Mouse (Mus musculus) intestine, postnatal 0 days (tissue): ENCODE results near the gene Osbpl10. TPM values are rescaled to one million over a fixed set of nuclear protein-coding genes. Genes with fewer than 3 reads are reported as not detected.

Experiments
- ATAC-seq: fragments of 200-750 bp; cut with Nextera tagmentation; 2 replicates; pipeline ENCODE4 v1.8.0; 2017; ENCODE audit warnings: mild to moderate bottlenecking, moderate TSS enrichment, moderate library complexity
- H3K27ac ChIP-seq: fragments of 300-500 bp; sonication (generic); 2 replicates; pipeline ENCODE4 v1.5.1; 2014; ENCODE audit warnings: mild to moderate bottlenecking, low read depth, low read length, moderate library complexity
- H3K27me3 ChIP-seq: fragments of 300-500 bp; sonication (generic); replicated peaks from 2 replicates; pipeline ENCODE4 v1.6.1; 2014; ENCODE audit warnings: low read length, mixed read lengths; ENCODE audit not compliant: control insufficient read depth, insufficient read depth
- H3K36me3 ChIP-seq: fragments of 300-500 bp; sonication (generic); 2 replicates; pipeline ENCODE4 v1.6.1; 2014; ENCODE audit warnings: mild to moderate bottlenecking, moderate library complexity; ENCODE audit not compliant: control insufficient read depth, insufficient read depth
- H3K4me1 ChIP-seq: fragments of 300-500 bp; sonication (generic); replicated peaks from 2 replicates; pipeline ENCODE4 v1.6.1; 2014; ENCODE audit warnings: antibody characterized with exemption, low read length, mixed read lengths; ENCODE audit not compliant: control insufficient read depth, insufficient read depth
- H3K4me2 ChIP-seq: fragments of 300-500 bp; sonication (generic); replicated peaks from 2 replicates; pipeline ENCODE4 v1.6.1; 2014; ENCODE audit warnings: low read depth, mild to moderate bottlenecking, moderate library complexity
- H3K4me3 ChIP-seq: fragments of 300-500 bp; sonication (generic); 2 replicates; pipeline ENCODE4 v1.5.1; 2014; ENCODE audit warnings: low read depth, low read length
- H3K9ac ChIP-seq: fragments of 300-500 bp; sonication (generic); 2 replicates; pipeline ENCODE4 v1.6.1; 2014; ENCODE audit warnings: mild to moderate bottlenecking, low read depth, low read length
- H3K9me3 ChIP-seq: fragments of 300-500 bp; sonication (generic); 2 replicates; pipeline ENCODE4 v1.6.1; 2016; ENCODE audit warnings: mixed run types; ENCODE audit not compliant: control insufficient read depth
- CTCF ChIP-seq: sonication (generic); IDR thresholded peaks from 2 replicates; pipeline ENCODE4 v1.5.1; 2016; ENCODE audit warnings: low read depth, mild to moderate bottlenecking, control low read depth, antibody characterized with exemption, moderate library complexity
- WGBS: fragments of 180-500 bp; shearing (Covaris S2); extraction: QIAGEN DNeasy Blood & Tissue Kit; methylation state at CpG from one replicate; pipeline ENCODE4 v1.1.7; 2014; 5-methylcytosine and 5-hydroxymethylcytosine counted together
- polyA plus RNA-seq: library from polyadenylated mRNA; unstranded; fragments of >200 nt; fragmentation: Nextera tagmentation; extraction: Ambion mirVana; gene quantifications from 2 replicates; pipeline ENCODE4 v1.2.1, GENCODE M21; 2015

Osbpl10 gene
- 3.8 and 4.3 TPM in 2 replicates for polyA plus RNA-seq

DNA sequence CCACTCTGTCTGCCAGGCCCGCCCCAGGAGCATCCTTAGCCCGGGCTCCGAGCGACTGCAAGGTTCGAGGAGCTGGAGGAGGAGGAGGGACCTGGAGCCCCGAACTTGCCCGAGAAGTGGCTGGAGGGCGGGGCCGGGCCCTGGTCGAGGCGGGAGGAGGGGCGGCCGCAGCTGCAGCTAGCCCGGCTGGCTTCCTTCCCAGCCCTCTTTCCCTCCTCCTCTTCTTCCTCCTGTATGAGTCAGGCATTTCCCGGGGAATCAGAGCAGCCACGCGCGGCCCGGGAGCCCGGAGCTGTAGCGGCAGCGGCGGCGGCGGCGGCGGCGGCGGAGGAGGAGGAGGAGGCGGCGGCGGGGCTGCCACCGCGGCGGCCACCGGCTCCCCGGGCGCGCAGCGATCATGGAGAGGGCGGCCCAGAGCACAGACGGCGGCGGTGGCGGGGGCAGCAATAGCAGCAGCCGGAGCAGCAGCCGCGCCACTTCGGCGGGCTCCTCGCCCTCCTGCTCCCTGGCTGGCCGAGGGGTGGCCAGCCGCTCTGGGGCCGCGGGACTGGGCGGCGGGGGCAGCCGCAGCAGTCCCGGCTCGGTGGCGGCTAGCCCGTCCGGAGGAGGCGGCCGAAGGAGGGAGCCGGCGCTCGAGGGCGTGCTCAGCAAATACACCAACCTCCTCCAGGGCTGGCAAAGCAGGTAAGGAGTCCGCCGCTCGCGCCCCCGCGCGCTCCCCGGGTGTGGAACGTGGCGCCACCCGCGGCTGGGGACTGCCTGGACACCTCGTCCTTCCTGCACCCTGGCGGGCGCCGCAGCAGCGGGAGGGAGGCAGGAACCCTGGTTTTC lies at the start of gene Osbpl10:
Gene Osbpl10 (plus strand): TSS at position 289 of the 831 bp plus-strand sequence.
- WGBS, result under 1% methylated on average over 63 of the region's 86 CpGs
- peak within 1 kb of the TSS; percentile 94 for H3K27ac ChIP-seq
- H3K9me3 ChIP-seq, result no peaks in the 10 kb centered on the region
- ATAC-seq, result peak; percentile 81
- H3K27me3 ChIP-seq, result no peaks in the 10 kb centered on the region
- peak; percentile 67 for TF ChIP-seq CTCF
- peak within 1 kb of the TSS; percentile 95 for H3K4me2 ChIP-seq
- peak within 1 kb of the TSS; percentile 87 for H3K9ac ChIP-seq
- H3K4me3 ChIP-seq, result peak within 1 kb of the TSS; percentile 84
- H3K4me1 ChIP-seq, result peaks cover 11% of the 10 kb centered on the region
- H3K36me3 ChIP-seq, result no peaks in the 10 kb centered on the region

DNA sequence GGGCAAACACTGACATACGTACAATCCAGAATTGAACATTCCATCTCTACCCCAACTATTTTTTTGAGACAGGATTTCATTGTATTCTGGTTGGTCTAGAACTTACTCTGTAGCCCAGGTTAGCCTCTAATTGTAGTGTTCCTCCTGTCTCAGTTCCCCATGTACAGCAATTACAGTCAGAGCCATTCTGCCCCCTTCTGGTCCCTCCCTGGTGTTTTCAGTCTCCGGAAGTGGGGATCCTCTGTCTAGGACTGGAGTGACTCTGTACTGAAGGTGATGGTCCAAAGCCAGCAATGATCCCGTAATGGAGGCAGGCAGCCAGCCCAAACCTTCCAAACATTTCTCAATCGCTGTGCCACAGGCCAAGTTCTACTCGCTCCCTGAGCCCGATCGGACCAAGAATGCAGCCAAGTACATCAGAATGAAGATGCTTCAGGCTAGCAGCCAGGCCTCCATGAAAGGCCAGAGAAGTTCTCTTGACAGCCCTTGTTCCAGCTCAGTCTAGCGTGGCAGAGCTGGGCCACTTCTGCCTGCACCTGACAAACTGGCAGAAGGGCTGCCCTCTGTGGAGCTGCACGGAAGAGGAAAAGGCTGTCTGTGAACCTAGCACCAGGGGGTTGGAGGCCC lies 47.8 kb upstream of the Osbpl10 start:
- Histone ChIP-seq H3K4me1 (no peaks in the 10 kb centered on the region), H3K27me3 (no peaks in the 10 kb centered on the region), H3K27ac (no peak overlapping the region), H3K4me3 (no peak overlapping the region), H3K9ac (no peak overlapping the region), H3K36me3 (no peaks in the 10 kb centered on the region), H3K9me3 (no peaks in the 10 kb centered on the region), H3K4me2 (no peak overlapping the region)
- no peak for ATAC-seq
- WGBS, result 83% methylated on average over 9 of the region's 9 CpGs
- TF ChIP-seq CTCF, result peak; percentile 52

DNA sequence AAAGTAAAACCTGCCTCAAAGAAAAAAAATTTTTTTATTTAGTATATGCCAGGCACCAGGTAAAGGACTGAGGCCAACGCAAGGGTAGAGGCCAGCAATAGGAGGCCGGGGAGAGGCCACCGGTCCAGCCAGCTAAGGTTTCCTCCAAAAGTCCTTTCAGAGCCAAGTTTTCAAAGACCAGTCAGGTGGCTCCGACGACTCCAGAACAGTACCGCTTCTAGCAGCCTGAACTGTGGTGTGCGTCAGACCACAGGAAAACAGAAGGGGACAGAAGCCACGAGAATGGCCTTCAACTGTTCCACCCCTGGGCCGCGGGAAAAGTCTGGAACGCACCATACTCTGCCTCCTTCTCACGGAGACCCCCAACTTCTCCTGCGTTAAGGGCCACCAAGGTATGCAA lies 45.8 kb upstream of the Osbpl10 start:
- no peak for TF ChIP-seq CTCF
- no peaks in the 10 kb centered on the region for H3K4me1 ChIP-seq
- H3K4me2 ChIP-seq, result peak overlapping the region; percentile 73
- ATAC-seq, result no peak
- H3K9me3 ChIP-seq, result no peaks in the 10 kb centered on the region
- peak overlapping the region; percentile 78 for H3K4me3 ChIP-seq
- WGBS, result 18% methylated on average over 13 of the region's 13 CpGs
- no peaks in the 10 kb centered on the region for H3K36me3 ChIP-seq
- no peaks in the 10 kb centered on the region for H3K27me3 ChIP-seq
- H3K9ac ChIP-seq, result peak overlapping the region; percentile 71
- peak overlapping the region; percentile 41; the same call in 1 of the 2 replicates for H3K27ac ChIP-seq

DNA sequence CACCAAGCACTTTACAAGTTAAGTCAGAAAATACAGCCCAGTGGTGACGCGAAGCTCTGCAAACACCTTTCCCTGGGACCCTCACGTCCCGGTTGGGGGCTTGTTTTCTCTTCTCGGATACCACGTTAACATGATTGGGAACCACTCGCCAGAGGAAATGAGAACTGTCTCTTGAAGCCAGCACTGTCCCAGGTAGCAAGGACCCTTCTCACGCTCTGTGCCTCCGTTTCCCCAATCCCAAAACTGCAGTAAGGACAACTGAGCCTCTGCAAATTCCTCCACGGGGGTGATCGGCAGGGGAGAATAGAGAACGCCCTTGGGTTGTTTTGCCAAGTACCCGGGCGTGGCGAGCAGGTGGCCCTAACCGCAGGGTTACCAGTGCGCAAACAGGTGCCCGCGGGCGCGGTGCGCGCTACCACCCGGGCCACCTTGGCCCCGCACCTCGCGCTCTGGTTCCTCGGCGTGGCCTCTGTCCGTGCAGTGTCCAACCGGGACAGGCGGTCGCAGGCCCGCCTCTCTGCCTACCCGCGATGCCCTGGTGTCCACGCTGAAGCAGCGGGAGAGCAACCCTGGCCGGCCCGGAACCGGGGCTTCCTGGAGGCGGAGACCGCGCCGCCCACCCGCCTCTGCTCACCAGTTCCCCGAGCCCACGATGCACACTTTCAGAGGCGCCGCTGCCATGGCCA lies 45.2 kb upstream of the Osbpl10 start:
- Histone ChIP-seq H3K36me3 (no peaks in the 10 kb centered on the region), H3K4me3 (peak overlapping the region; percentile 78), H3K9me3 (no peaks in the 10 kb centered on the region), H3K27ac (peak overlapping the region; percentile 87), H3K9ac (peak overlapping the region; percentile 71), H3K4me2 (peak overlapping the region; percentile 73), H3K27me3 (no peaks in the 10 kb centered on the region), H3K4me1 (no peaks in the 10 kb centered on the region)
- no peak for TF ChIP-seq CTCF
- peak; percentile 58 for ATAC-seq
- under 1% methylated on average over 46 of the region's 50 CpGs for WGBS

DNA sequence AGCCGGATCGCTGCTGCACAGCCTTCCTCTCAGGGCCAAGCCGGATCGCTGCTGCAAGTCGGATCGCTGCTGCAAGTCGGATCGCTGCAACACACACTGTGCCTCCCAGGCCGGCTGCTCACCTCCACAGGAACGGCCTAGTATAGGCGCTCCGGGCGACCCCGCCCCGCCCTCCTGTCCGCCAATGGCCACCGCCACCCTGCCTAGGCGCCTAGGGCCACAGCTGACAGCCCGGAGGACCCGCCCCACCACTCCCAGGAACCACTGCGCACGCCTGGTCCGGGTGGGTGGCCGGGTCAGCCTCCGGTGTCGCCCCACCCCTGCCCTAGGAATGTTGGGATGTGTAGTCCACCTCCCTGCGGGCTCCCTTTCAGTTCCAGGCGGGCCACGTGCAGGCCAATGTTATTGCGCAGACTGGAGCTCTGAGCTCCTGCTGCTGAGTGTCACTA lies 44.6 kb upstream of the Osbpl10 start, which contains the start of gene Gpd1l:
Gene Gpd1l (minus strand): TSS at position 265 of the 449 bp plus-strand sequence.
- TF ChIP-seq CTCF, result no peak
- no peaks in the 10 kb centered on the region for H3K9me3 ChIP-seq
- no peaks in the 10 kb centered on the region for H3K4me1 ChIP-seq
- H3K27me3 ChIP-seq, result no peaks in the 10 kb centered on the region
- peak; percentile 99 for ATAC-seq
- WGBS, result under 1% methylated on average over 30 of the region's 30 CpGs
- H3K9ac ChIP-seq, result peak within 1 kb of the TSS; percentile 71
- no peaks in the 10 kb centered on the region for H3K36me3 ChIP-seq
- H3K4me3 ChIP-seq, result peak within 1 kb of the TSS; percentile 78
- peak within 1 kb of the TSS; percentile 87 for H3K27ac ChIP-seq
- H3K4me2 ChIP-seq, result peak within 1 kb of the TSS; percentile 73

DNA sequence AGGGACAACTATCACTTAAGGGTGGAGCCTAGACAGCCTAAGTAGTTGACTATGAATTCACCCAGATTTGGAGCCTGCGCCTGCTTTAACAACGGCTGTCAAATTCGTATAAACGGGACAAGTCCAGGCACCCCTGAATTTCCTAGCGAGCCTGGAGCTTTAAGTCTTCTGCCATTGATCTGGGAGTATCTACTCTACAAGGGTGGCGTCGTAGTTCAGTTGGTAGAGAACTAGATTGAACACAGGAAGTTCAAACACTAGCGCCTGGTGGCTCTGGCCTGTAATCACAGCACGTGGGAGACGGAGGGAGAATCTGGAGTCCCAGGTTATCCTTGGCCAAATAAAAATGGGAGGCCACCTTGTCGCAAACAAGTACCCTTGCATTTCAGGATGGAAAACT lies 44.1 kb upstream of the Osbpl10 start:
- Histone ChIP-seq H3K27me3 (no peaks in the 10 kb centered on the region), H3K36me3 (no peaks in the 10 kb centered on the region), H3K4me3 (peak overlapping the region; percentile 78), H3K27ac (0 out of 2 replicates have a peak overlapping the region, but pooled peaks have one; percentile 87), H3K4me1 (no peaks in the 10 kb centered on the region), H3K4me2 (peak overlapping the region; percentile 73), H3K9ac (peak overlapping the region; percentile 71; the same call in 1 of the 2 replicates), H3K9me3 (no peaks in the 10 kb centered on the region)
- 52% methylated on average over 11 of the region's 11 CpGs for WGBS
- no peak for ATAC-seq
- peak; percentile 15 for TF ChIP-seq CTCF
